Mouse (Mus musculus): ENCODE measurements at regions not wholly inside any gene's neighbourhood (a gene's known extent, or its start where the extent isn't known, plus 50 kb on each side); places are given as distances from the start of the nearest gene placed in this dataset.
"Not testable (repeated sequence)": the region's sequence is repeated elsewhere in the genome, so short reads cannot be mapped to it uniquely, and the experiment has no call there.

GRCm38 (mm10) chr2:166516261-166516660, 197.4 kb downstream of the Prex1 start:
- Histone ChIP-seq H3K27ac (ENCODE audit: control insufficient read depth, insufficient read depth, low read length) (no peak overlapping the region), H3K4me1 (replicated peaks; ENCODE audit: control insufficient read depth, insufficient read depth, low read length) (peaks cover 7% of the 10 kb centered on the region; the same call in 1 of the 2 replicates), H3K27me3 (ENCODE audit: control insufficient read depth, insufficient read depth, low read length) (no peaks in the 10 kb centered on the region), H3K36me3 (ENCODE audit: control insufficient read depth, insufficient read depth, low read length) (no peaks in the 10 kb centered on the region), H3K4me3 (ENCODE audit: control insufficient read depth, insufficient read depth, low read length) (no peak overlapping the region)
- TF ChIP-seq CTCF (IDR thresholded peaks at IDR 0.05; ENCODE audit: borderline replicate concordance, control insufficient read depth, extremely low read depth, insufficient read depth, low read length, poor library complexity) (no peak), POLR2A (IDR thresholded peaks at IDR 0.05; ENCODE audit: control insufficient read depth, extremely low read depth, insufficient read depth, low read length, poor library complexity) (no peak)
- no peak for DNase-seq
- 79% methylated on average over 1 of the region's 1 CpGs for WGBS

GRCm38 (mm10) chr2:166514664-166515063, 199.0 kb downstream of the Prex1 start:
- DNase-seq, result no peak
- Histone ChIP-seq H3K4me1 (replicated peaks; ENCODE audit: control insufficient read depth, insufficient read depth, low read length) (peaks cover 12% of the 10 kb centered on the region), H3K27me3 (ENCODE audit: control insufficient read depth, insufficient read depth, low read length) (no peaks in the 10 kb centered on the region), H3K4me3 (ENCODE audit: control insufficient read depth, insufficient read depth, low read length) (no peak overlapping the region), H3K36me3 (ENCODE audit: control insufficient read depth, insufficient read depth, low read length) (no peaks in the 10 kb centered on the region), H3K27ac (ENCODE audit: control insufficient read depth, insufficient read depth, low read length) (no peak overlapping the region)
- 93% methylated on average over 8 of the region's 8 CpGs for WGBS
- no peak for TF ChIP-seq POLR2A (IDR thresholded peaks at IDR 0.05; ENCODE audit: control insufficient read depth, extremely low read depth, insufficient read depth, low read length, poor library complexity)
- no peak for TF ChIP-seq CTCF (IDR thresholded peaks at IDR 0.05; ENCODE audit: borderline replicate concordance, control insufficient read depth, extremely low read depth, insufficient read depth, low read length, poor library complexity)

- Histone ChIP-seq H3K4me1 (replicated peaks; ENCODE audit: control insufficient read depth, insufficient read depth, low read length) (peaks cover 12% of the 10 kb centered on the region), H3K27ac (ENCODE audit: control insufficient read depth, insufficient read depth, low read length) (no peak overlapping the region), H3K4me3 (ENCODE audit: control insufficient read depth, insufficient read depth, low read length) (no peak overlapping the region), H3K36me3 (ENCODE audit: control insufficient read depth, insufficient read depth, low read length) (no peaks in the 10 kb centered on the region), H3K27me3 (ENCODE audit: control insufficient read depth, insufficient read depth, low read length) (no peaks in the 10 kb centered on the region)
- DNase-seq, result no peak
- TF ChIP-seq CTCF (IDR thresholded peaks at IDR 0.05; ENCODE audit: borderline replicate concordance, control insufficient read depth, extremely low read depth, insufficient read depth, low read length, poor library complexity), result no peak
- no peak for TF ChIP-seq POLR2A (IDR thresholded peaks at IDR 0.05; ENCODE audit: control insufficient read depth, extremely low read depth, insufficient read depth, low read length, poor library complexity)
- 93% methylated on average over 8 of the region's 8 CpGs for WGBS
Observed at GRCm38 (mm10) chr2:166512488-166512887, 201.1 kb downstream of the Prex1 start.

- H3K4me1 ChIP-seq (replicated peaks; ENCODE audit: control insufficient read depth, insufficient read depth, low read length); H3K27ac ChIP-seq (ENCODE audit: control insufficient read depth, insufficient read depth, low read length); H3K27me3 ChIP-seq (ENCODE audit: control insufficient read depth, insufficient read depth, low read length); DNase-seq; H3K4me3 ChIP-seq (ENCODE audit: control insufficient read depth, insufficient read depth, low read length); H3K36me3 ChIP-seq (ENCODE audit: control insufficient read depth, insufficient read depth, low read length): not testable (repeated sequence)
- WGBS, result 21% methylated on average over 3 of the region's 3 CpGs
Observed at GRCm38 (mm10) chr2:166511477-166511876, 202.2 kb downstream of the Prex1 start.

GRCm38 (mm10) chr2:166510776-166511175, 202.9 kb downstream of the Prex1 start:
- 78% methylated on average over 4 of the region's 4 CpGs for WGBS
- Histone ChIP-seq H3K4me1 (replicated peaks; ENCODE audit: control insufficient read depth, insufficient read depth, low read length) (peaks cover 10% of the 10 kb centered on the region), H3K4me3 (ENCODE audit: control insufficient read depth, insufficient read depth, low read length) (no peak overlapping the region)

GRCm38 (mm10) chr2:166509591-166509990, 204.0 kb downstream of the Prex1 start:
- Histone ChIP-seq H3K4me1 (replicated peaks; ENCODE audit: control insufficient read depth, insufficient read depth, low read length) (peaks cover 10% of the 10 kb centered on the region), H3K4me3 (ENCODE audit: control insufficient read depth, insufficient read depth, low read length) (no peak overlapping the region), H3K36me3 (ENCODE audit: control insufficient read depth, insufficient read depth, low read length) (no peaks in the 10 kb centered on the region), H3K27me3 (ENCODE audit: control insufficient read depth, insufficient read depth, low read length) (no peaks in the 10 kb centered on the region), H3K27ac (ENCODE audit: control insufficient read depth, insufficient read depth, low read length) (no peak overlapping the region)
- TF ChIP-seq CTCF (IDR thresholded peaks at IDR 0.05; ENCODE audit: borderline replicate concordance, control insufficient read depth, extremely low read depth, insufficient read depth, low read length, poor library complexity) (no peak), POLR2A (IDR thresholded peaks at IDR 0.05; ENCODE audit: control insufficient read depth, extremely low read depth, insufficient read depth, low read length, poor library complexity) (no peak)
- WGBS, result 92% methylated on average over 10 of the region's 10 CpGs
- no peak for DNase-seq

More at GRCm38 (mm10) chr2:166510776-166511175, 202.9 kb downstream of the Prex1 start:
- H3K27ac ChIP-seq (ENCODE audit: control insufficient read depth, insufficient read depth, low read length), result no peak overlapping the region
- TF ChIP-seq POLR2A (IDR thresholded peaks at IDR 0.05; ENCODE audit: control insufficient read depth, extremely low read depth, insufficient read depth, low read length, poor library complexity) (no peak), CTCF (IDR thresholded peaks at IDR 0.05; ENCODE audit: borderline replicate concordance, control insufficient read depth, extremely low read depth, insufficient read depth, low read length, poor library complexity) (no peak)
- no peak for DNase-seq
- no peaks in the 10 kb centered on the region for H3K36me3 ChIP-seq (ENCODE audit: control insufficient read depth, insufficient read depth, low read length)
- H3K27me3 ChIP-seq (ENCODE audit: control insufficient read depth, insufficient read depth, low read length), result no peaks in the 10 kb centered on the region

- Histone ChIP-seq H3K36me3 (ENCODE audit: control insufficient read depth, insufficient read depth, low read length) (no peaks in the 10 kb centered on the region), H3K27ac (ENCODE audit: control insufficient read depth, insufficient read depth, low read length) (no peak overlapping the region), H3K27me3 (ENCODE audit: control insufficient read depth, insufficient read depth, low read length) (no peaks in the 10 kb centered on the region), H3K4me1 (replicated peaks; ENCODE audit: control insufficient read depth, insufficient read depth, low read length) (peaks cover 10% of the 10 kb centered on the region), H3K4me3 (ENCODE audit: control insufficient read depth, insufficient read depth, low read length) (no peak overlapping the region)
- 92% methylated on average over 8 of the region's 8 CpGs for WGBS
- no peak for DNase-seq
- no peak for TF ChIP-seq CTCF (IDR thresholded peaks at IDR 0.05; ENCODE audit: borderline replicate concordance, control insufficient read depth, extremely low read depth, insufficient read depth, low read length, poor library complexity)
- no peak for TF ChIP-seq POLR2A (IDR thresholded peaks at IDR 0.05; ENCODE audit: control insufficient read depth, extremely low read depth, insufficient read depth, low read length, poor library complexity)
Observed at GRCm38 (mm10) chr2:166508656-166509420, 204.8 kb downstream of the Prex1 start.

Data from thymus, adult 2 months (tissue).